In the genomic region with DNA sequence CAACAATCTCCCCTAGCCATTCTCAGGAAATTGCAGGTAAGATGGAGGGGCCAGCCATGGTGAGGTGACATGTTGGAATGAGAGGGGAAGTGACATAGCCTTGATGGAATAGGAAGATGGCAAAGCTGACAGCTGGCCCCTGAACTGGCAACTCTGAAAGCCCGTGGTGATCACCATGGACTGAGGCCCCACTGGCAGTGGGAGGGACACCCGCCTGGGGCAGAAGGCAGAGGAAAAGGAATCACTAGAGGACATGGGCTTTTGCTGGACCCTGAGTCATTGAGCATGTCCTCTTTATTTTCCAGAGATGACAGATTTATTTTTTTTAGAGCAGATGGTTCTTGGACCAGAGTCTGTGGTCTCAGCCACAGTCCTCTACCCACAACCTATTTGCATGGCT, we compare ENCODE assay signal across 4 mouse cellular contexts. TPM values are rescaled to one million over a fixed set of nuclear protein-coding genes. Genes with fewer than 3 reads are reported as not detected.
"Had no signal": no experiment of that assay in that cellular context is flagged by ENCODE, and none has a peak within 500 bp of the region (broad histone marks: within the 10 kb centered on the region; RNA-seq: fewer than 3 reads in every experiment).

No protein-coding gene starts in this region.

RNA-seq across cellular contexts. Expression of a gene that starts 10.3 kb away (rescaled TPM):
- total RNA-seq: neutrophil, adult 5-6 weeks had no signal
- polyA plus RNA-seq: thymus, postnatal 0 days; urinary bladder, adult 2 months had no signal

RNA-seq across cellular contexts. Expression of a gene that starts 22.9 kb away (rescaled TPM):
- total RNA-seq: neutrophil, adult 5-6 weeks had no signal
- polyA plus RNA-seq: thymus, postnatal 0 days; urinary bladder, adult 2 months had no signal

RNA-seq across cellular contexts. Expression of a gene that starts 51.7 kb away (rescaled TPM):
- total RNA-seq: neutrophil, adult 5-6 weeks had no signal
- polyA plus RNA-seq: neural tube, embryonic 13.5 days; urinary bladder, adult 2 months had no signal
